Mouse (Mus musculus) midbrain, embryonic 13.5 days (tissue): ENCODE measurements around the gene Gm5426. TPM values are rescaled to one million over a fixed set of nuclear protein-coding genes. Genes with fewer than 3 reads are reported as not detected.
"Not testable (repeated sequence)": the region's sequence is repeated elsewhere in the genome, so short reads cannot be mapped to it uniquely, and the experiment has no call there.

ENCODE experiments used
- ATAC-seq: fragments of 200-750 bp; cut with Nextera tagmentation; 2 replicates; pipeline ENCODE4 v1.8.0; 2017; ENCODE audit warnings: mild to moderate bottlenecking, moderate TSS enrichment, moderate library complexity
- H3K27ac ChIP-seq: fragments of 300-500 bp; sonication (generic); 2 replicates; pipeline ENCODE4 v1.5.1; 2015; ENCODE audit warnings: inconsistent platforms, mild to moderate bottlenecking, moderate library complexity
- H3K27me3 ChIP-seq: fragments of 300-500 bp; sonication (generic); 2 replicates; pipeline ENCODE4 v1.6.1; 2015; ENCODE audit warnings: mild to moderate bottlenecking, inconsistent platforms
- H3K36me3 ChIP-seq: fragments of 300-500 bp; sonication (generic); 2 replicates; pipeline ENCODE4 v1.6.1; 2015; ENCODE audit warnings: mild to moderate bottlenecking, inconsistent platforms
- H3K4me1 ChIP-seq: fragments of 300-500 bp; sonication (generic); replicated peaks from 2 replicates; pipeline ENCODE4 v1.6.1; 2015; ENCODE audit warnings: inconsistent platforms
- H3K4me2 ChIP-seq: fragments of 300-500 bp; sonication (generic); replicated peaks from 2 replicates; pipeline ENCODE4 v1.6.1; 2015; ENCODE audit warnings: moderate library complexity, mild to moderate bottlenecking, inconsistent platforms
- H3K4me3 ChIP-seq: fragments of 300-500 bp; sonication (generic); replicated peaks from 2 replicates; pipeline ENCODE4 v1.5.1; 2015; ENCODE audit warnings: mild to moderate bottlenecking, inconsistent platforms
- H3K9ac ChIP-seq: fragments of 300-500 bp; sonication (generic); replicated peaks from 2 replicates; pipeline ENCODE4 v1.6.1; 2015; ENCODE audit warnings: mild to moderate bottlenecking, inconsistent platforms
- H3K9me3 ChIP-seq: fragments of 300-500 bp; sonication (generic); 2 replicates; pipeline ENCODE4 v1.6.1; 2016; ENCODE audit warnings: mild to moderate bottlenecking, inconsistent platforms
- WGBS: fragments of 180-500 bp; shearing (Covaris S2); methylation state at CpG from one replicate; pipeline ENCODE4 v1.1.7; 2015; 5-methylcytosine and 5-hydroxymethylcytosine counted together
- polyA plus RNA-seq: library from polyadenylated mRNA; unstranded; fragments of >200 nt; fragmentation: Nextera tagmentation; extraction: Ambion mirVana; gene quantifications from 2 replicates; pipeline ENCODE4 v1.2.1, GENCODE M21; 2015

The Gm5426 gene
- polyA plus RNA-seq: not detected in 2 replicates

GRCm38 (mm10) chr10:96136451-96136850, at the start of gene Gm5426:
TSS of gene Gm5426 (plus strand) at chr10:96136603.
- not testable (repeated sequence) for H3K9me3 ChIP-seq, H3K27ac ChIP-seq, H3K27me3 ChIP-seq, H3K4me1 ChIP-seq, H3K4me2 ChIP-seq, H3K9ac ChIP-seq, ATAC-seq, H3K4me3 ChIP-seq, H3K36me3 ChIP-seq
- WGBS: 95% methylated on average over 6 of the region's 6 CpGs

- H3K27me3 ChIP-seq: no peaks in the 10 kb centered on the region
- ATAC-seq: 0 out of 2 replicates have a peak, but pooled peaks have one; percentile 53
- no peak overlapping the region for H3K4me3 ChIP-seq
- 17% methylated on average over 1 of the region's 1 CpGs for WGBS
- H3K4me1 ChIP-seq: 0 out of 2 replicates have a peak, but pooled peaks cover 8% of the 10 kb centered on the region
- H3K9me3 ChIP-seq: no peaks in the 10 kb centered on the region
- no peak overlapping the region for H3K4me2 ChIP-seq
- no peak overlapping the region for H3K27ac ChIP-seq
- no peak overlapping the region for H3K9ac ChIP-seq
- H3K36me3 ChIP-seq: no peaks in the 10 kb centered on the region
Observed at GRCm38 (mm10) chr10:96089744-96090143, 46.7 kb upstream of the Gm5426 start.

GRCm38 (mm10) chr10:96090388-96090787, 46.0 kb upstream of the Gm5426 start:
- 59% methylated on average over 3 of the region's 3 CpGs for WGBS
- H3K9ac ChIP-seq: no peak overlapping the region
- no peak overlapping the region for H3K4me3 ChIP-seq
- H3K27ac ChIP-seq: no peak overlapping the region
- H3K4me1 ChIP-seq: 0 out of 2 replicates have a peak, but pooled peaks cover 8% of the 10 kb centered on the region
- H3K27me3 ChIP-seq: no peaks in the 10 kb centered on the region
- H3K36me3 ChIP-seq: no peaks in the 10 kb centered on the region
- no peak overlapping the region for H3K4me2 ChIP-seq
- no peaks in the 10 kb centered on the region for H3K9me3 ChIP-seq
- ATAC-seq: no peak

GRCm38 (mm10) chr10:96093890-96094531, 42.4 kb upstream of the Gm5426 start:
- H3K9ac ChIP-seq: no peak overlapping the region
- no peak overlapping the region for H3K4me3 ChIP-seq
- no peak for ATAC-seq
- H3K27ac ChIP-seq: no peak overlapping the region
- no peak overlapping the region for H3K4me2 ChIP-seq
- H3K36me3 ChIP-seq: no peaks in the 10 kb centered on the region
- WGBS: 34% methylated on average over 2 of the region's 2 CpGs
- 0 out of 2 replicates have a peak, but pooled peaks cover 8% of the 10 kb centered on the region for H3K4me1 ChIP-seq
- 0 out of 2 replicates have a peak, but pooled peaks cover 4% of the 10 kb centered on the region for H3K27me3 ChIP-seq
- H3K9me3 ChIP-seq: no peaks in the 10 kb centered on the region

- Histone ChIP-seq H3K4me3 (no peak overlapping the region), H3K9me3 (no peaks in the 10 kb centered on the region), H3K4me2 (no peak overlapping the region), H3K4me1 (0 out of 2 replicates have a peak, but pooled peaks cover 5% of the 10 kb centered on the region), H3K27me3 (0 out of 2 replicates have a peak, but pooled peaks cover 4% of the 10 kb centered on the region), H3K9ac (no peak overlapping the region), H3K36me3 (no peaks in the 10 kb centered on the region), H3K27ac (no peak overlapping the region)
- ATAC-seq: no peak
- WGBS: 56% methylated on average over 2 of the region's 2 CpGs
Observed at GRCm38 (mm10) chr10:96094559-96094958, 41.8 kb upstream of the Gm5426 start.

GRCm38 (mm10) chr10:96096730-96097129, 39.7 kb upstream of the Gm5426 start:
- no peak for ATAC-seq
- no peak overlapping the region for H3K4me3 ChIP-seq
- no peak overlapping the region for H3K4me2 ChIP-seq
- no peaks in the 10 kb centered on the region for H3K4me1 ChIP-seq
- H3K27me3 ChIP-seq: 0 out of 2 replicates have a peak, but pooled peaks cover 4% of the 10 kb centered on the region
- H3K9me3 ChIP-seq: no peaks in the 10 kb centered on the region
- H3K27ac ChIP-seq: no peak overlapping the region
- 92% methylated on average over 7 of the region's 7 CpGs for WGBS
- no peak overlapping the region for H3K9ac ChIP-seq
- no peaks in the 10 kb centered on the region for H3K36me3 ChIP-seq

- WGBS: 76% methylated on average over 4 of the region's 4 CpGs
- no peak for ATAC-seq
- no peaks in the 10 kb centered on the region for H3K36me3 ChIP-seq
Observed at GRCm38 (mm10) chr10:96101035-96101434, 35.4 kb upstream of the Gm5426 start.

GRCm38 (mm10) chr10:96104158-96104557, 32.2 kb upstream of the Gm5426 start:
- Histone ChIP-seq H3K9me3 (no peaks in the 10 kb centered on the region), H3K9ac (no peak overlapping the region), H3K4me3 (no peak overlapping the region), H3K4me2 (no peak overlapping the region), H3K36me3 (no peaks in the 10 kb centered on the region), H3K4me1 (no peaks in the 10 kb centered on the region), H3K27ac (no peak overlapping the region), H3K27me3 (no peaks in the 10 kb centered on the region)
- WGBS: 46% methylated on average over 3 of the region's 3 CpGs
- ATAC-seq: no peak

More at GRCm38 (mm10) chr10:96101035-96101434, 35.4 kb upstream of the Gm5426 start:
- no peaks in the 10 kb centered on the region for H3K9me3 ChIP-seq
- no peak overlapping the region for H3K27ac ChIP-seq
- H3K4me3 ChIP-seq: no peak overlapping the region
- 0 out of 2 replicates have a peak, but pooled peaks cover 4% of the 10 kb centered on the region for H3K27me3 ChIP-seq
- H3K4me1 ChIP-seq: no peaks in the 10 kb centered on the region
- no peak overlapping the region for H3K4me2 ChIP-seq
- no peak overlapping the region for H3K9ac ChIP-seq

GRCm38 (mm10) chr10:96104624-96105023, 31.8 kb upstream of the Gm5426 start:
- H3K4me3 ChIP-seq: no peak overlapping the region
- WGBS: 88% methylated on average over 4 of the region's 4 CpGs
- no peak overlapping the region for H3K4me2 ChIP-seq
- H3K27ac ChIP-seq: no peak overlapping the region
- no peaks in the 10 kb centered on the region for H3K27me3 ChIP-seq
- H3K4me1 ChIP-seq: no peaks in the 10 kb centered on the region
- no peak for ATAC-seq
- no peak overlapping the region for H3K9ac ChIP-seq
- no peaks in the 10 kb centered on the region for H3K9me3 ChIP-seq
- no peaks in the 10 kb centered on the region for H3K36me3 ChIP-seq

GRCm38 (mm10) chr10:96105124-96105523, 31.3 kb upstream of the Gm5426 start:
- 86% methylated on average over 2 of the region's 2 CpGs for WGBS
- ATAC-seq: no peak

GRCm38 (mm10) chr10:96106972-96107720, 29.3 kb upstream of the Gm5426 start:
- no peak overlapping the region for H3K4me2 ChIP-seq
- no peaks in the 10 kb centered on the region for H3K27me3 ChIP-seq
- ATAC-seq: no peak
- 72% methylated on average over 4 of the region's 4 CpGs for WGBS
- H3K9me3 ChIP-seq: 0 out of 2 replicates have a peak, but pooled peaks cover 2% of the 10 kb centered on the region
- H3K27ac ChIP-seq: no peak overlapping the region
- H3K4me3 ChIP-seq: no peak overlapping the region
- no peak overlapping the region for H3K9ac ChIP-seq
- H3K4me1 ChIP-seq: no peaks in the 10 kb centered on the region
- H3K36me3 ChIP-seq: no peaks in the 10 kb centered on the region

More at GRCm38 (mm10) chr10:96105124-96105523, 31.3 kb upstream of the Gm5426 start:
- Histone ChIP-seq H3K4me3 (no peak overlapping the region), H3K4me2 (no peak overlapping the region), H3K9ac (no peak overlapping the region), H3K27me3 (no peaks in the 10 kb centered on the region), H3K4me1 (no peaks in the 10 kb centered on the region), H3K9me3 (no peaks in the 10 kb centered on the region), H3K36me3 (no peaks in the 10 kb centered on the region), H3K27ac (no peak overlapping the region)

- Histone ChIP-seq H3K9ac (no peak overlapping the region), H3K27ac (no peak overlapping the region), H3K9me3 (0 out of 2 replicates have a peak, but pooled peaks cover 2% of the 10 kb centered on the region), H3K27me3 (no peaks in the 10 kb centered on the region), H3K4me3 (no peak overlapping the region), H3K4me2 (no peak overlapping the region), H3K4me1 (no peaks in the 10 kb centered on the region), H3K36me3 (no peaks in the 10 kb centered on the region)
- no peak for ATAC-seq
- 74% methylated on average over 1 of the region's 1 CpGs for WGBS
Observed at GRCm38 (mm10) chr10:96107825-96108224, 28.6 kb upstream of the Gm5426 start.
